Mouse (Mus musculus) small intestine, adult 10 weeks (tissue): ENCODE data around the gene Bud13. TPM values are rescaled to one million over a fixed set of nuclear protein-coding genes. Genes with fewer than 3 reads are reported as not detected.

ENCODE experiments used
- polyA plus RNA-seq: library from polyadenylated mRNA; stranded (reverse); fragments of 350-450 nt; fragmentation: Illumina TruSeq; extraction: RNeasy Lipid Tissue Mini Kit (QIAGEN cat#74804); gene quantifications from one replicate; pipeline ENCODE4 v1.2.3, GENCODE M21; 2014; ENCODE audit warnings: low replicate concordance

Bud13 gene
- 2.5 TPM for polyA plus RNA-seq

GRCm38 (mm10) chr9:46282631-46283436, at the start of gene Bud13:
Gene Bud13, plus strand, starts transcription at chr9:46283008.

GRCm38 (mm10) chr9:46235596-46235648, 47.4 kb upstream of the Bud13 start, which contains the start of gene Apoc3:
Gene Apoc3, minus strand, starts transcription at chr9:46235636.

GRCm38 (mm10) chr9:46240526-46241153, 42.2 kb upstream of the Bud13 start, which contains the start of gene Apoa4:
Gene Apoa4, plus strand, starts transcription at chr9:46240696.

GRCm38 (mm10) chr9:46268343-46268873, 14.4 kb upstream of the Bud13 start, which contains the start of gene Apoa5:
Gene Apoa5, plus strand, starts transcription at chr9:46268633.

GRCm38 (mm10) chr9:46272677-46273454, 9.9 kb upstream of the Bud13 start, which contains the start of gene Zpr1:
Gene Zpr1, plus strand, starts transcription at chr9:46273064.

GRCm38 (mm10) chr9:46319886-46320285, 37.1 kb downstream of the Bud13 start, which contains the start of gene 4931429L15Rik:
Gene 4931429L15Rik, minus strand, starts transcription at chr9:46319986.

Other genes starting within 250 kb of the Bud13 start
- 251 TPM for gene Apoa1, start 54.4 kb upstream of the Bud13 start, polyA plus RNA-seq
- 30.0 TPM for gene Apoc3, start 47.4 kb upstream of the Bud13 start, polyA plus RNA-seq
- gene Apoa4, start 42.3 kb upstream of the Bud13 start, polyA plus RNA-seq: 82.5 TPM
- not detected for gene Apoa5, start 14.4 kb upstream of the Bud13 start, polyA plus RNA-seq
- 4.5 TPM for gene Zpr1, start 9.9 kb upstream of the Bud13 start, polyA plus RNA-seq
- not detected for gene 4931429L15Rik, start 37.0 kb downstream of the Bud13 start, polyA plus RNA-seq